Mouse (Mus musculus) embryonic facial prominence, embryonic 13.5 days (tissue): ENCODE measurements at regions not wholly inside any gene's neighbourhood (a gene's known extent, or its start where the extent isn't known, plus 50 kb on each side); places are given as distances from the start of the nearest gene placed in this dataset.

Source experiments
- ATAC-seq: fragments of 200-750 bp; cut with Nextera tagmentation; 2 replicates; pipeline ENCODE4 v1.8.0; 2017; ENCODE audit warnings: low read depth; ENCODE audit not compliant: insufficient number of reproducible peaks, insufficient read depth, low FRiP score, low TSS enrichment
- H3K27ac ChIP-seq: fragments of 300-500 bp; sonication (generic); 2 replicates; pipeline ENCODE4 v1.5.1; 2015; ENCODE audit warnings: moderate library complexity, mild to moderate bottlenecking, inconsistent platforms
- H3K27me3 ChIP-seq: fragments of 300-500 bp; sonication (generic); 2 replicates; pipeline ENCODE4 v1.6.1; 2015; ENCODE audit warnings: mild to moderate bottlenecking, inconsistent platforms
- H3K36me3 ChIP-seq: fragments of 300-500 bp; sonication (generic); 2 replicates; pipeline ENCODE4 v1.6.1; 2015; ENCODE audit warnings: mild to moderate bottlenecking, inconsistent platforms
- H3K4me1 ChIP-seq: fragments of 300-500 bp; sonication (generic); 2 replicates; pipeline ENCODE4 v1.6.1; 2015; ENCODE audit warnings: inconsistent platforms
- H3K4me2 ChIP-seq: fragments of 300-500 bp; sonication (generic); 2 replicates; pipeline ENCODE4 v1.6.1; 2015; ENCODE audit warnings: moderate library complexity, mild to moderate bottlenecking, inconsistent platforms
- H3K4me3 ChIP-seq: fragments of 300-500 bp; sonication (generic); 2 replicates; pipeline ENCODE4 v1.5.1; 2015; ENCODE audit warnings: mild to moderate bottlenecking, inconsistent platforms
- H3K9ac ChIP-seq: fragments of 300-500 bp; sonication (generic); 2 replicates; pipeline ENCODE4 v1.6.1; 2015; ENCODE audit warnings: mild to moderate bottlenecking, inconsistent platforms
- H3K9me3 ChIP-seq: fragments of 300-500 bp; sonication (generic); 2 replicates; pipeline ENCODE4 v1.6.1; 2016; ENCODE audit warnings: inconsistent platforms
- WGBS: fragments of 180-500 bp; shearing (Covaris S2); methylation state at CpG from one replicate; pipeline ENCODE4 v1.1.7; 2015; ENCODE audit warnings: mixed read lengths; 5-methylcytosine and 5-hydroxymethylcytosine counted together

DNA sequence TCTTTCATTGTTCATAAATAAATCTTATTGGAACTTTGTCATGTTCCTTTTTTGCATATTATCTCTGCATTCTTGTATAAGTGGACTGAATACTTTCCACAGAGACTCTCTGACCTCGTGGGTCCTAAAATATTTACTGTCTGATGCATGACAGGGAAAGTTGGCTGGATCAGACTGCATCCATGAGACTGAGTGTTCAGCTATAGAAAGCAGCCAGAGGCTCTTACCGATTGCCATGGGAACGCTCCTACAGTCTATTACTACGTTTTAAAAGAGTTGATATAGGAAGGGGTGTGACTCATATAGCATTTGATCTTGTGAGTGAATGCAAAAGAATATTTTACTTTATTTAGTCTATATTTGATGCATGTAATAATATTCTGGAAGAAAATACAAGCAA is 77.6 kb upstream of the Lgalsl start:
- Histone ChIP-seq H3K4me3 (no peak overlapping the region), H3K36me3 (no peaks in the 10 kb centered on the region), H3K9ac (no peak overlapping the region), H3K27ac (no peak overlapping the region), H3K27me3 (0 out of 2 replicates have a peak, but pooled peaks cover 3% of the 10 kb centered on the region), H3K4me1 (peaks cover 8% of the 10 kb centered on the region), H3K9me3 (no peaks in the 10 kb centered on the region), H3K4me2 (no peak overlapping the region)
- ATAC-seq, result no peak
- WGBS, result 65% methylated on average over 4 of the region's 4 CpGs

- no peaks in the 10 kb centered on the region for H3K36me3 ChIP-seq
- H3K4me2 ChIP-seq, result no peak overlapping the region
- no peak overlapping the region for H3K4me3 ChIP-seq
- H3K9me3 ChIP-seq, result no peaks in the 10 kb centered on the region
- H3K9ac ChIP-seq, result no peak overlapping the region
- no peak for ATAC-seq
- H3K27ac ChIP-seq, result no peak overlapping the region
- 73% methylated on average over 2 of the region's 2 CpGs for WGBS
- H3K27me3 ChIP-seq, result no peaks in the 10 kb centered on the region
- H3K4me1 ChIP-seq, result peaks cover 36% of the 10 kb centered on the region
Measured at GRCm38 (mm10) chr11:20913042-20913441, 82.2 kb upstream of the Lgalsl start.

DNA sequence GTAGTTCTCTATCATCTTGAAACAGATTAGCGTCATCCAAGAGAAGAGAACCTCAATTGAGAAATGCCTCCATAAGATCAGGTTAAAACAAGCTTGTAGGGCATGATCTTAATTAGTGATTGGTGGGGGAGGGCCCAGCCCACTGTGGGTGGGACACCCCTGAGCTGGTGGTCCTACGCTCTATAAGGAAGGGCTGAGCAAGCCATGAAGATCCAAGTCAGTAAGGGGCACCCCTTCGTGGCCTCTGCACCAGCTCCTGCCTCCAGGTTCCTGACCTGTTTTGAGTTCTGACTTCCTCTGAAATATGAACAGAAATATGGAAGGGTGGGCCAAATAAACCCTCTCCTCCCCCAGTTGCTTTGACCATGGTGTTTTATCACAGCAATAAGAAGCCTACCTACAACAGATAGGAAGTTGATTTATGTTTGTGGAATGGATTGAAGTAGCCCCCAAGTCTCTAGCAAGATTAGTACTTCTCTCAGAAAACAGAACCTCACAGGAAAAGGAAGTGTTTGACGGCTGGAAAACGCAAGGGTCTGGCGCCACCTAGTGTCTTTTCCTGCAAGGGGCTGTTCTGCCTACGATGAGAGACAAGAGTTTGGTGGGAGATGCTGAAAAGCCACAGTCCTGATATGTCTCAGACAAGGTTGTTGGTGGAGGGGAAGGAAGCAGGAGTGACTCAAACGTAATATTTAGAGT is 82.9 kb upstream of the Lgalsl start:
- no peak for ATAC-seq
- Histone ChIP-seq H3K9me3 (no peaks in the 10 kb centered on the region), H3K36me3 (no peaks in the 10 kb centered on the region), H3K4me1 (peaks cover 35% of the 10 kb centered on the region), H3K4me2 (no peak overlapping the region), H3K9ac (no peak overlapping the region), H3K27ac (peak overlapping the region; percentile 11; the same call in 1 of the 2 replicates), H3K4me3 (no peak overlapping the region), H3K27me3 (no peaks in the 10 kb centered on the region)
- WGBS, result 13% methylated on average over 8 of the region's 8 CpGs

DNA sequence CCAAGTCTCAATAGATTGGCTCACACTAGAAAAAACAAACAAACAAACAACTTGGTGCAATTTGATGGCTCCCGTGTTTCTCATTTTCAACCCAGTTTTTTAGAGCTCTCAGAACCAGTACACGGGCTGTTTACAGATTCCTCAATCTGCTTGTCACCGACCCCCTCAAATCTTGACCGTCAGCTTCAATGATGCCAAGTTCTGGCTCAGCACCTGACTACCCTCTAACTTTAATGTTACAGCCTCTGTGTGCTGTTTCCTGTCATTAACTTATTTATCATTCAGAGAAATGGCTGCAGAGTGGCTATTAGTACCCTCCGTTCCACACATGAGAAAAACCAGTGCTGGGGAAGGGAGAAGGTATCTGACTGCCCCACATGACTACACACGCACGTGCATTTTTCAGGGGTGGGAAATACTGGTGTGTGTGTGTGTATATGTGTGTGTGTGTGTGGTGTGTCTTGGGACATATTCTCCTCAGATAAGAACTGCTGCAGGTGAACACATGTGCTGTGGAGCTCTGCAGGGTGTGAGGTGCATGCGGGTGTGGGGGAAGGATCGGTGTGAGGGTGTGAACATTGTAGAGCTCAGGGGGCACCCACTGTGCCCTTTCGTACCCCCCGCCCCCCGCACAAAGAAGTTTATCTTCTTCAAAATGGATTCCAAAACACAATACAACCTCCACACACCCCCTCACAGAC is 83.6 kb upstream of the Lgalsl start:
- H3K4me3 ChIP-seq, result no peak overlapping the region
- H3K4me1 ChIP-seq, result peaks cover 35% of the 10 kb centered on the region
- no peak overlapping the region for H3K4me2 ChIP-seq
- no peaks in the 10 kb centered on the region for H3K36me3 ChIP-seq
- WGBS, result 64% methylated on average over 12 of the region's 12 CpGs
- H3K9ac ChIP-seq, result no peak overlapping the region
- ATAC-seq, result no peak; the same call in 1 of the 2 replicates
- 0 out of 2 replicates have a peak overlapping the region, but pooled peaks have one; percentile 64 for H3K27ac ChIP-seq
- H3K27me3 ChIP-seq, result no peaks in the 10 kb centered on the region
- no peaks in the 10 kb centered on the region for H3K9me3 ChIP-seq

DNA sequence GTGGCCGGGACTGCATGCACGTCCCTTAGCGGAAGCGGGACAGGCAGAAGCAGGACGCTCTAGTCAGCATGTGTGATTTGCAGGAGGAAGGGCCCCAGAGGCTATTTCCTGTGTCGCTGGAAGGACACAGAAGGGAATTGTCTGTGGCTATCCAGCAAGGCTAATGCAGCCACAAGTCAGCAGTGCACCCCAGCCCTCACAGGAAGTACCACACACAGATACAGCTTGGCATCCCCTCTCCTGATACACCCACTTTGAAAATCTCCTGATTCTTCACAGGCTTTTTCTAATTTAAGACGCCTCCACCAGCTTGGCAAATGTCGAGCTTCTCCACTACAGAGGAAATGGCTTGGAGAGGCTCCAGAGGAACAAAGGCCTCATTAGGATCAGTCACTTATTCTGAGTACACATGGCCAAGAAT is 84.3 kb upstream of the Lgalsl start:
- H3K4me3 ChIP-seq, result no peak overlapping the region
- 9% methylated on average over 8 of the region's 8 CpGs for WGBS
- H3K36me3 ChIP-seq, result no peaks in the 10 kb centered on the region
- peak overlapping the region; percentile 22; the same call in 1 of the 2 replicates for H3K4me2 ChIP-seq
- peak overlapping the region; percentile 64; the same call in 1 of the 2 replicates for H3K27ac ChIP-seq
- H3K4me1 ChIP-seq, result peaks cover 35% of the 10 kb centered on the region
- no peak overlapping the region for H3K9ac ChIP-seq
- ATAC-seq, result no peak
- no peaks in the 10 kb centered on the region for H3K27me3 ChIP-seq
- no peaks in the 10 kb centered on the region for H3K9me3 ChIP-seq

DNA sequence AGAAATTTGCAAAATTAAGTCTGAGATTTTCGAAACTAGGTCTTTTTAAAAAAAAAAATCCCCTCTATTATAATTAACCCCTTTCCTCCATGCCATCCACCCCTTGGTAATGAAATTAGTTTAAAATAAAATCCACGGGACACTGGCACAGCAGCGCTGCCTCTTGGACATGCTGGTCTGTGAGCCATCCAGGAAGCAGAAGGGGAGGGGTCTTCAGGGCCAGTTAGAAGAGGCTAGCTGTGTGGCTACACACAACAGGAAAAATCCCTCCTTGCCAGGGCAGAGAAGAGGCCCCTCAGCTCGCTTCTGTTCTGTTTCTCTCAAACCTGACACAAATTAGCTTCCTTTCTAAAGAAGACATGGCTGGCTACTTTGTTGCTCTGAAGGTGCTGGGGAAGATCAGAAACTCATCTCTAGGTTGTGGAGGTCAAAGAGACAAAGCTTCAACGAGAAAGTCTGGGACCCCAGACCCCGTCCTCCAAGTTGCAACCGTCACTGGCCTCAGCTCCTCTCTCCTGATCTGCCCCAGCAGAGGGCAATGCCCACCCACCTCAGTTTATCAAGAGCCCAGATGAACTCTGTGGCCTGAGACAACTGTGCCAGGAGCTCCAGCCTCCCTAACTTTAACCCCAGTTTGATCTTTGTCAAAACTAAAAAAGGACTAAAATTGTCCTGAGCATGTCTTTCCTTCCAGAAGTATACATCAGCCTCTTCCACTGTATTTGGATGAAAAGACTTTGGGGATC is 85.0 kb upstream of the Lgalsl start:
- no peak for ATAC-seq
- Histone ChIP-seq H3K27me3 (no peaks in the 10 kb centered on the region), H3K4me2 (no peak overlapping the region), H3K4me1 (peaks cover 35% of the 10 kb centered on the region), H3K27ac (peak overlapping the region; percentile 64), H3K4me3 (no peak overlapping the region), H3K9ac (no peak overlapping the region; the same call in 1 of the 2 replicates), H3K36me3 (no peaks in the 10 kb centered on the region), H3K9me3 (no peaks in the 10 kb centered on the region)
- 35% methylated on average over 7 of the region's 7 CpGs for WGBS

GRCm38 (mm10) chr11:20916473-20916911 is 85.6 kb upstream of the Lgalsl start:
- Histone ChIP-seq H3K9me3 (no peaks in the 10 kb centered on the region), H3K4me2 (no peak overlapping the region), H3K36me3 (no peaks in the 10 kb centered on the region), H3K4me3 (no peak overlapping the region), H3K9ac (no peak overlapping the region), H3K4me1 (peaks cover 38% of the 10 kb centered on the region), H3K27me3 (no peaks in the 10 kb centered on the region), H3K27ac (peak overlapping the region; percentile 64)
- no peak for ATAC-seq
- 63% methylated on average over 6 of the region's 6 CpGs for WGBS

- peaks cover 43% of the 10 kb centered on the region for H3K4me1 ChIP-seq
- no peak for ATAC-seq
- WGBS, result 87% methylated on average over 7 of the region's 7 CpGs
- H3K4me2 ChIP-seq, result no peak overlapping the region
- no peak overlapping the region for H3K9ac ChIP-seq
- H3K27me3 ChIP-seq, result no peaks in the 10 kb centered on the region
- H3K9me3 ChIP-seq, result no peaks in the 10 kb centered on the region
- no peak overlapping the region for H3K4me3 ChIP-seq
- H3K36me3 ChIP-seq, result no peaks in the 10 kb centered on the region
- H3K27ac ChIP-seq, result no peak overlapping the region; the same call in 1 of the 2 replicates
Measured at GRCm38 (mm10) chr11:20916961-20917360, 86.1 kb upstream of the Lgalsl start.

DNA sequence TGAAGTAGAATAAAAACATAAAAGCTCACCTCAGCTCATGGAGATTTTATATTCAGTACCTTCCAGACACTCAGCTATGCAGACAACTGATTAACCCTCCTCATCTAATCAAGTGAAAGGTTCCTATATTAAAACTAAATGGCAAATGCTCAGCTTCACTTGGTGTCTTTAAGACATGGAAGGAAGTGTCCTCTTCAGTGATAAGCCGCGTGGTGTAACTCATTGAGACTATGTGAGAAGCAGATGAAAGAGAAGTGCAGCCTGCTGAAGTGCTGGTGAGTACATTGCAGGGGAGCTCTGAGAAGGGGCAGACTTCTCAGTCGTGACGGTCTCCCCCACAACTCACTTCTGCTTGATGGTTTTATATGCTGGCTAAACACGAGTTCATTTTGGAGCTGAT is 86.6 kb upstream of the Lgalsl start:
- H3K36me3 ChIP-seq, result no peaks in the 10 kb centered on the region
- H3K4me3 ChIP-seq, result no peak overlapping the region
- H3K4me2 ChIP-seq, result no peak overlapping the region
- H3K9me3 ChIP-seq, result no peaks in the 10 kb centered on the region
- WGBS, result 76% methylated on average over 5 of the region's 5 CpGs
- H3K9ac ChIP-seq, result no peak overlapping the region
- no peaks in the 10 kb centered on the region for H3K27me3 ChIP-seq
- no peak for ATAC-seq
- H3K27ac ChIP-seq, result no peak overlapping the region
- peaks cover 44% of the 10 kb centered on the region for H3K4me1 ChIP-seq

GRCm38 (mm10) chr11:20923115-20923514 is 92.3 kb upstream of the Lgalsl start:
- peaks cover 15% of the 10 kb centered on the region for H3K4me1 ChIP-seq
- H3K4me2 ChIP-seq, result no peak overlapping the region
- 46% methylated on average over 6 of the region's 6 CpGs for WGBS
- H3K27me3 ChIP-seq, result no peaks in the 10 kb centered on the region
- H3K36me3 ChIP-seq, result no peaks in the 10 kb centered on the region
- H3K9ac ChIP-seq, result no peak overlapping the region
- no peaks in the 10 kb centered on the region for H3K9me3 ChIP-seq
- H3K4me3 ChIP-seq, result no peak overlapping the region
- no peak overlapping the region for H3K27ac ChIP-seq
- no peak for ATAC-seq

DNA sequence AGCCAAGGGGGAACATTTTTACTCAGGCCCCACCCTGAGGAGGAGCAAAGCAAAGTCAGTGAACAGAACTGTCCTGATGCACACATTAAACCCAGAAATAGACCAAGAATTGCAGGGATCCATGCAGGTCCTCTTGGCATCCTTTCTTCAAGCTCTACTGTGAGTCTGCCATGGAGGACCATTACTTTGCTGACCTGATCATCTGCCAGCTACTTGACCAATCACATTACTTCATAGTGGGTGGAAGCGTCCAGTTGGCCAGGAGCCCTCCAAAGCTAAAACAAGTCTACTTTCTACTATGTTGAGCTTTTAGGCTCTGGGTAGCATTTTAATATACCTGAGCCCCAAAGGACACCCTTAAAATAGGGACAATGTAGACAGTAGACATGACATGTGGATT is 98.6 kb upstream of the Lgalsl start:
- H3K4me3 ChIP-seq, result no peak overlapping the region
- H3K4me1 ChIP-seq, result no peaks in the 10 kb centered on the region
- H3K9ac ChIP-seq, result no peak overlapping the region
- H3K36me3 ChIP-seq, result no peaks in the 10 kb centered on the region
- no peak overlapping the region for H3K4me2 ChIP-seq
- no peak for ATAC-seq
- 90% methylated on average over 1 of the region's 1 CpGs for WGBS
- H3K9me3 ChIP-seq, result no peaks in the 10 kb centered on the region
- no peaks in the 10 kb centered on the region for H3K27me3 ChIP-seq
- no peak overlapping the region for H3K27ac ChIP-seq
